Mouse (Mus musculus) stomach, embryonic 15.5 days (tissue): ENCODE measurements around the gene Mgat1. TPM values are rescaled to one million over a fixed set of nuclear protein-coding genes. Genes with fewer than 3 reads are reported as not detected.

Source experiments
- ATAC-seq: fragments of 200-750 bp; cut with Nextera tagmentation; 2 replicates; pipeline ENCODE4 v1.8.0; 2017; ENCODE audit warnings: low read depth, moderate number of reproducible peaks, moderate TSS enrichment; ENCODE audit not compliant: insufficient read depth, low FRiP score
- H3K27ac ChIP-seq: fragments of 300-500 bp; sonication (generic); 2 replicates; pipeline ENCODE4 v1.5.1; 2015; ENCODE audit warnings: mild to moderate bottlenecking, inconsistent platforms
- H3K27me3 ChIP-seq: fragments of 300-500 bp; sonication (generic); replicated peaks from 2 replicates; pipeline ENCODE4 v1.6.1; 2015; ENCODE audit warnings: inconsistent platforms
- H3K36me3 ChIP-seq: fragments of 300-500 bp; sonication (generic); 2 replicates; pipeline ENCODE4 v1.6.1; 2015; ENCODE audit warnings: inconsistent platforms
- H3K4me1 ChIP-seq: fragments of 300-500 bp; sonication (generic); 2 replicates; pipeline ENCODE4 v1.6.1; 2015; ENCODE audit warnings: inconsistent platforms
- H3K4me2 ChIP-seq: fragments of 300-500 bp; sonication (generic); 2 replicates; pipeline ENCODE4 v1.6.1; 2015; ENCODE audit warnings: mild to moderate bottlenecking, inconsistent platforms
- H3K4me3 ChIP-seq: fragments of 300-500 bp; sonication (generic); replicated peaks from 2 replicates; pipeline ENCODE4 v1.5.1; 2015; ENCODE audit warnings: inconsistent platforms
- H3K9ac ChIP-seq: fragments of 300-500 bp; sonication (generic); 2 replicates; pipeline ENCODE4 v1.6.1; 2015; ENCODE audit warnings: inconsistent platforms
- H3K9me3 ChIP-seq: fragments of 300-500 bp; sonication (generic); 2 replicates; pipeline ENCODE4 v1.6.1; 2016; ENCODE audit warnings: inconsistent platforms
- WGBS: fragments of 180-500 bp; shearing (Covaris S2); methylation state at CpG from one replicate; pipeline ENCODE4 v1.1.7; 2015; 5-methylcytosine and 5-hydroxymethylcytosine counted together
- polyA plus RNA-seq: library from polyadenylated mRNA; unstranded; fragments of >200 nt; fragmentation: Nextera tagmentation; extraction: Ambion mirVana; gene quantifications from 2 replicates; pipeline ENCODE4 v1.2.1, GENCODE M21; 2015

Mgat1 gene
- polyA plus RNA-seq, 1 experiment from 2014 or later = 59.3 TPM

DNA sequence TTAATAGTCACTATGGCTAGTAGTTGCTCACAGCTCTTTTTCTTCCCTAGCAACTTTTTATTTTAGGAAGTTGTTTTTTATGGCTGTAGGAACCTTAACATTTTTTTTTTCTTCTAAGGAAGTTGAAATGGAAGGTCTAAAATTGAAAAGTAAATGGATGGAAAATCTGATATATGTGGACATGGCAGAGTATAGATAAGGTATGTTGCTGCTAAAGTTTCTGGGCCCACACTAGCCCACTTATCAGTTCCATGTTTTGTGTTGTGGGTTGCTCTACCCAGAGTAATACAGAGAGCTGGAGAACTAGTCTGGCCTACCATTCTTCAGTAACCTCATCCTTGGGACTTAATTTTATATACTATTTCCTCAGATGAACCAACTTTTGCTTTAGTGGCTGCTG lies 31.4 kb upstream of the Mgat1 start:
- no peaks in the 10 kb centered on the region for H3K9me3 ChIP-seq
- no peak overlapping the region for H3K4me2 ChIP-seq
- no peak for ATAC-seq
- no peaks in the 10 kb centered on the region for H3K27me3 ChIP-seq
- H3K4me3 ChIP-seq = no peak overlapping the region
- H3K9ac ChIP-seq = no peak overlapping the region
- peaks cover 27% of the 10 kb centered on the region for H3K36me3 ChIP-seq
- H3K4me1 ChIP-seq = no peaks in the 10 kb centered on the region
- no peak overlapping the region for H3K27ac ChIP-seq

DNA sequence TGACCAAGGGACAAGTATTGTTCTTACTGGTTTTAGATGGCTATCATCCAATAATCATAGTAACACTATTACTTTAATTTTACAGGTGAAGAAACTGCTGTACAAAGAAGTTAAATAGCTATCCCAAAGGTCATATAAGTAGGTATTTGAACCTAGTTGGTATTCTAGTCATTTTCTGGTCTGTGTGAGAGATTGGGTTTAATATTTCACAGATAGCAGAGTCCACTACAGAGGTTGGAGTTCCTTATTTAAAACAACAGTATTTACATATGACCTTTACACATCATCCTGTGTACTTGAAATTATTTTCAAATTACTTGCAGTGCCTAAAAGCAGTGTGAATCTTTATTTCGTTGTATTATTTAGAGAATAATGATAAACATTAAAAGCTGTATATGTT lies 30.5 kb upstream of the Mgat1 start:
- Histone ChIP-seq H3K4me1 (no peaks in the 10 kb centered on the region), H3K9ac (no peak overlapping the region), H3K27me3 (no peaks in the 10 kb centered on the region), H3K4me3 (no peak overlapping the region), H3K9me3 (no peaks in the 10 kb centered on the region), H3K4me2 (no peak overlapping the region), H3K36me3 (peaks cover 27% of the 10 kb centered on the region), H3K27ac (no peak overlapping the region)
- 95% methylated on average over 1 of the region's 1 CpGs for WGBS
- ATAC-seq = no peak

DNA sequence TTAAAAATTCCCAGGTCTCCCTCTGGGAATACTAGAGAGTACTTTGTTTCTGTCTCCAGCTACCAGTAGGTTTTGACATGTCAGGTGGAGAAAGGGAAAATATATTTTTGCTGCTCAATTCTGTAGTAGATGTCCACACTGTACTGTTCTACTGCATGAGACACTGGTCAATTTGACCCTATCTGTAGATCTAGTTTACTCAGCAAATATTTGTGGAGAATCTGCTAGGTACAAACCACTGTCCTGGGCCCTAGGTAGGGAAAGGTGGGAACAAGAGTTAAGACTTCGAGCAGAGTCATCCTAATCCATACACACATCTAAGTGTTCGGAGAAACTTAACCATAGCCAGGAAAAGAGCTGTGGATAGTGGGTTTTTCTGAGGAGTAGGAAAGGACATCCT lies 24.7 kb upstream of the Mgat1 start:
- Histone ChIP-seq H3K27ac (no peak overlapping the region), H3K4me1 (no peaks in the 10 kb centered on the region), H3K9ac (no peak overlapping the region), H3K27me3 (no peaks in the 10 kb centered on the region), H3K36me3 (peaks cover 23% of the 10 kb centered on the region), H3K4me3 (no peak overlapping the region), H3K4me2 (no peak overlapping the region), H3K9me3 (no peaks in the 10 kb centered on the region)
- no peak for ATAC-seq
- WGBS = 93% methylated on average over 2 of the region's 2 CpGs

DNA sequence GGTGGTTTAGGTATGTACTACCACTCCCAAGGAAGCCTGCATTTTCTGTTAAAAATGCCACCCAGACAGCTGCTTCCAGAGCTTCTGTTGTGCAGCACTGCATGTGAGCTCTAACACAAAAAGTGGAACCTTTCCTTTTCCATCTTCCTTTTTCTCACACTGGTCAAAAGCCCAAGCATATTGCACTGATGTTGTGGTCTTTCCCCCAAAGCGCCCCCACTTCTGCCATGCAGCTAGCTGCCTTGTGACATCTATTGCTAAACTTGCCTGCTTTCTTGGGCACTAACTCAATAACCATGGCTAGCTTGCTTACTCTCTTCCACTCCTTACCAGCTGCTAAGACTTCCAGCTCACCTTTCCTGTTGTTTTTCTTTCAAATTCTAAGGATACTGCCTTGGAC lies 19.5 kb upstream of the Mgat1 start:
- 73% methylated on average over 1 of the region's 1 CpGs for WGBS
- H3K4me3 ChIP-seq = no peak overlapping the region

DNA sequence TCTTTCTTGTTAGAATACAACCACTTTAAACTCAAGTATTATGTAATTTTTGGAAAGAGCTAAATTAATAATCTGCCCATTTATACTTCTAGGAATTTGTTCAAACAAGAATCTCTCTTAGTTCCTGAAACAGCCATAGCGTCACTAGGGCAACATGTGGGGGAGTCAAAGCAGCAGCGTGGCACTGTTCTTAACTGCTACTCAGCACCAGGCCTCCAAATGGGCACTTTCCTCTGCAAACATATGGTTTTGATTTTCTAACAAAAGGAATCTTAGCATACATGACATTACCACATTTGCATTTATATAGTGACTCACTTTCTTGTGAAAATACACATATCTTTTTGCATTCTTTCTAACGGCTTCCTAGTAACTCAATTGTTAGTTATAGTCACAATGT lies 11.2 kb upstream of the Mgat1 start:
- no peaks in the 10 kb centered on the region for H3K9me3 ChIP-seq
- H3K4me2 ChIP-seq = no peak overlapping the region
- no peaks in the 10 kb centered on the region for H3K27me3 ChIP-seq
- no peaks in the 10 kb centered on the region for H3K4me1 ChIP-seq
- H3K4me3 ChIP-seq = no peak overlapping the region
- no peak overlapping the region for H3K27ac ChIP-seq
- 75% methylated on average over 3 of the region's 3 CpGs for WGBS
- no peak overlapping the region for H3K9ac ChIP-seq
- no peaks in the 10 kb centered on the region for H3K36me3 ChIP-seq
- ATAC-seq = no peak

More for the DNA sequence above, 19.5 kb upstream of the Mgat1 start:
- Histone ChIP-seq H3K27ac (no peak overlapping the region), H3K36me3 (no peaks in the 10 kb centered on the region), H3K4me2 (no peak overlapping the region), H3K4me1 (no peaks in the 10 kb centered on the region), H3K9ac (no peak overlapping the region), H3K27me3 (no peaks in the 10 kb centered on the region), H3K9me3 (no peaks in the 10 kb centered on the region)
- ATAC-seq = no peak

DNA sequence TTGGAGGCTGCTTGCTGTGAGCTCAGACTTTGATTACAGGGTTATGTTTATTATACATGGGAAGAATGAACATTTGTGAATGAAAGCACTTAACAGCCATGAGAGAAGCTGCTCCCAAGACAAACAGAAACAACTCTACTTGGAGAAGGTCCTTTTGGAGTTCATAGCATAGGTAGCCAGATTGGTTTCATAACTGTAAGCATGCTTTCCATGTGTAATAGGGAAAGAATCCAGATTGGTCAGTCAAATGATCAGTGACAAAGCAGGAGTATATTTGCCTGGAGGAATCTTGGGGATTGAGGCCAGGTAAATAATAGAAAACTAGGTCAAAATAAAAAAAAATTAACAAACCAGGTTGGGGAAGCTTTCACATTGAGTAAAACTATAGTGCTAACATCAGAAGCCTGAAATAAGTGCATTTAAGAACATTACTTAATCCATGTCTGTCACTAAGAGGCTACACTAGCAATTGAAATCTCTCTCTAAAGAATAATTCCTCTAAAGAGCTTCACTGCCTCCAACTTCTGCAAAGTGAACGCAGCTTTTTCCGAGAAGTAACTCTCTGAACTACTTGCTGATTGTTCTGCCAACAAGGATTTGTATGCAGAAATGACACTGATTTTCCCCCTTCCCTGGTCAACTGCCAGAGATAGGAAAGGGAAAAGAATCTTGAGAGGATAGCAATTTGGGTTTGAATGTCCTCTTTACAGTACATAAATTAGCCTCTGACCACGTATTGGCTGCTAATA lies 8.4 kb upstream of the Mgat1 start:
- ATAC-seq = no peak
- no peaks in the 10 kb centered on the region for H3K4me1 ChIP-seq
- no peaks in the 10 kb centered on the region for H3K36me3 ChIP-seq
- H3K27me3 ChIP-seq = no peaks in the 10 kb centered on the region
- no peaks in the 10 kb centered on the region for H3K9me3 ChIP-seq
- no peak overlapping the region for H3K27ac ChIP-seq
- 61% methylated on average over 3 of the region's 3 CpGs for WGBS
- no peak overlapping the region for H3K4me3 ChIP-seq
- no peak overlapping the region for H3K4me2 ChIP-seq
- H3K9ac ChIP-seq = no peak overlapping the region

DNA sequence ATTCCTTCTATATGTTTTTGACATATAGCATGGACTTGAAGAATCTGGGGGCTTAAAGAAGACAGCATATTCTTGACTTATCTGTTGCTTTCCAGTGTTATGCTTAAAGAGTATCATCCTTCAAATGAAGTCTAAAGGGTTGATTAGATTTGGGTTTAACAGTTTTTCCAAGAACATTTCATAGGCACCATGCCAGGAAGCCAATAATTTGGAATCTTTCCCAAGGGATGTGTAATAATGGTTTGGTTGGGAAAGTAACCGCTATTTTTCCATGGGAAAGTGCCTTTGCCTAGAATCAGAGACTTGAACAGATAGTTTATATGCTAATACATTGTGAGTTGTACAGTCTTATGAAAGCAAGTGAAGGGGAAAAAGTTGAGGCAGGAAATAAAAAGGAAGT lies 7.1 kb upstream of the Mgat1 start:
- Histone ChIP-seq H3K4me3 (no peak overlapping the region), H3K9me3 (no peaks in the 10 kb centered on the region), H3K9ac (no peak overlapping the region), H3K27ac (no peak overlapping the region), H3K4me1 (no peaks in the 10 kb centered on the region), H3K36me3 (no peaks in the 10 kb centered on the region), H3K27me3 (no peaks in the 10 kb centered on the region), H3K4me2 (no peak overlapping the region)
- WGBS = 56% methylated on average over 1 of the region's 1 CpGs
- no peak for ATAC-seq

DNA sequence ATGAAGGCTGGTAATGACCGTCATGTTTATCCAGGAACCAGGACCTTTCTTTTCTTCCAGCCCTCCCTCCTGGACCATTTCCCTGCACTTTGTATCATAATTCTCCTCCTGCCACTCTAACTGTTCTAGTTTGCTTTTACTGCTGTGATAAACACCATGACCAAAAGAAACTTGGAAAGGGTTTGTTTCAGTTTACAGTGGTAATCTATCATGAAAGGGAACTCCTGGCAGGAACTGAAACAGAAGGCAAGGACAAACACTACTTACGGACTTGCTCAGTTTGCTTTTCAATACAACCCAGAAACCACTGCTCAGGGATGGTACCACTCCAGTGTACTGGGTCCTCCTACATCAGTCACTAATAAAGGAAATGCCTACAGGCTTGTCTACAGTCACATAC lies 6.5 kb upstream of the Mgat1 start:
- Histone ChIP-seq H3K4me1 (no peaks in the 10 kb centered on the region), H3K9me3 (no peaks in the 10 kb centered on the region), H3K9ac (no peak overlapping the region), H3K36me3 (no peaks in the 10 kb centered on the region), H3K27ac (no peak overlapping the region; the same call in 1 of the 2 replicates), H3K27me3 (no peaks in the 10 kb centered on the region), H3K4me3 (no peak overlapping the region), H3K4me2 (no peak overlapping the region)
- 28% methylated on average over 2 of the region's 2 CpGs for WGBS
- no peak for ATAC-seq

DNA sequence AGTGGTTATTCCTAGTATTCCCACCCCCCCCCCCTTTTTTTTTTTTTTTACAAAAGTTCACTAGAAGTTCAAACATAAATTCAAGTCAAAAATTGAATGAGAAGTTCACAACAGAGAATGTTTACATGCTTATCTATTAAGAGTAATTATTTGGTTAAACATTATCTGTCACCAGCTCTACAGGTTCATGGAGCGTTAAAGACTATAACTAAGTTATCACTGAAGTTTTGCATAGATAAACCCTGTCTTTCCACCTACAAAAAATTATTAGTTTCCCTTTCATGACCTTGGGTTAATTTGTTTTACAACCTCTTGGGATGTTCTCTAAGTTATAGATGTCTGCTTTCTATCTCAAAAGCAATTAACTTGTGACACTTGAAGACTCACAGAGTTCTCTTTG lies 3.7 kb upstream of the Mgat1 start:
- no peak overlapping the region for H3K4me3 ChIP-seq
- H3K27me3 ChIP-seq = no peaks in the 10 kb centered on the region
- peaks cover 13% of the 10 kb centered on the region for H3K4me1 ChIP-seq
- H3K36me3 ChIP-seq = no peaks in the 10 kb centered on the region
- no peaks in the 10 kb centered on the region for H3K9me3 ChIP-seq
- no peak overlapping the region for H3K4me2 ChIP-seq
- H3K9ac ChIP-seq = no peak overlapping the region
- H3K27ac ChIP-seq = no peak overlapping the region
- ATAC-seq = no peak
- 63% methylated on average over 1 of the region's 1 CpGs for WGBS

DNA sequence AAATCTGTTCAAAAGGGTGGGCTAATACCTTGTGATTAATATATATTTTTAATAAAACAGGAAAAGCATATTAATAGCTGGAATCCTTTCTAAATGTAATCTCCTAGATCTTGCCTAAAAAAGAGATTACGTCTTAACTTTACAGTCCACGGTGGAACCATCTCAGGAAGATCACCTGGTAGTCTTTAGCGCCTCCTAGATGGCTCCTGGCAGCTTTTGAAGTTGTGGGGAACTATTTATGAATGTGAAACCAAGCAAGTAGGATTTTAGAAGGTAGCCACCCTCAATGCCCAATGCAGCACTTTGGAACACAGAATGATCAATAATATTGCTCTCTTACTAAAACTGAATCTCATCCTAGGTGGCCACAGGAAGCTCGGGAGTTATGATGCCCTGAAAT lies 3.1 kb upstream of the Mgat1 start:
- no peak for ATAC-seq
- peaks cover 14% of the 10 kb centered on the region for H3K4me1 ChIP-seq
- 78% methylated on average over 4 of the region's 4 CpGs for WGBS

DNA sequence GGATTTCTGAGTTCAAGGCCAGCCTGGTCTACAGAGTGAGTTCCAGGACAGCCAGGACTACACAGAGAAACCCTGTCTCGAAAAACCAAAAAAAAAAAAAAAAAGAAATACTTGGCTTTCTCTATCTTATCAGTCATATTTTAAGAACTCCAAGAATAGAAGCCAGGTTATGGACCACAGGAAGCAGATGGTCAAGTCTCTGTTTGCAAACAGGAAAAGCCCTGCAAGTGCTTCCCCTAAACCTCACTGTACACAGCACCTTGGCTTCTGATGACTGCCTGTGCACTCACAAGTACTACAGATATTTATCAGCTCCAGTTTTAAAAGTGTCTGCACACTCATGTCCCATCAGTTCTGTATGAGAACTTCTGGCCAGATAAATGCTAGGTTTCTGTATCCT lies 2.5 kb upstream of the Mgat1 start:
- WGBS = 62% methylated on average over 1 of the region's 1 CpGs
- Histone ChIP-seq H3K9ac (no peak overlapping the region), H3K4me3 (no peak overlapping the region), H3K27me3 (no peaks in the 10 kb centered on the region), H3K27ac (no peak overlapping the region), H3K4me2 (no peak overlapping the region), H3K36me3 (no peaks in the 10 kb centered on the region), H3K4me1 (peaks cover 14% of the 10 kb centered on the region), H3K9me3 (no peaks in the 10 kb centered on the region)
- no peak for ATAC-seq

More for the DNA sequence above, 3.1 kb upstream of the Mgat1 start:
- no peaks in the 10 kb centered on the region for H3K9me3 ChIP-seq
- no peak overlapping the region for H3K4me3 ChIP-seq
- no peaks in the 10 kb centered on the region for H3K27me3 ChIP-seq
- H3K9ac ChIP-seq = no peak overlapping the region
- no peak overlapping the region for H3K4me2 ChIP-seq
- no peaks in the 10 kb centered on the region for H3K36me3 ChIP-seq
- no peak overlapping the region for H3K27ac ChIP-seq

DNA sequence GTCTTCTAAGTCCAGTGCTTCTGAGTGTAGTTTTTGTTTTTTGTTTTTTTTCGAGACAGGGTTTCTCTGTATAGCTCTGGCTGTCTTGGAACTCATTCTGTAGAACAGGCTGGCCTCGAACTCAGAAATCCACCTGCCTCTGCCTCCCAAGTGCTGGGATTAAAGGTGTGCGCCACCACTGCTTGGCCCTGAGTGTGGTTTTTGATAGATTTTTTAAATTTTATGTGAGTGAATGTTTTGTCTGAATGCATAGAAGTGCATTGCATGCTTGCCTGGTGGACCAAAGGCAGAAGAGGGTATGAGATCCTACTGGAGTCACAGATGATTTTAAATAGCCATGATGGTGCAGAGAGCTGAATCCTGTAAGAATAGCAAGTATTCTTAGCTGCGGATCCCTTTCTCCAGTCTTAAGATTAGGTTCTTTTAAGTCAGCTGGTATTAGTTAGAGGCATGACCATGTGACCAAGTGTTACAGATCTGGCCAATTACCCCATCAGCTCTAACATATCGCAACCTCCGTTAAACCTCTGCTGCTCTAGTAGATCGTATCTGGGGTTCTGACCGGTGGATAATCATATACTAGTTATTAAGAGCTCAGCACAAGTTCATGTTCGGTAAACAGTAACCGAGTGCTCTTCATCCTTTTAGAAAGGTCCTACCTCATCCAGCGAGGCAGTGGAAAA lies 906 bp upstream of the Mgat1 start:
- no peaks in the 10 kb centered on the region for H3K9me3 ChIP-seq
- no peak overlapping the region for H3K9ac ChIP-seq
- 22% methylated on average over 11 of the region's 11 CpGs for WGBS
- H3K36me3 ChIP-seq = no peaks in the 10 kb centered on the region
- peaks cover 29% of the 10 kb centered on the region for H3K4me1 ChIP-seq
- H3K4me3 ChIP-seq = peak overlapping the region; percentile 61
- ATAC-seq = no peak
- peak overlapping the region; percentile 96 for H3K27ac ChIP-seq
- peak overlapping the region; percentile 70 for H3K4me2 ChIP-seq
- no peaks in the 10 kb centered on the region for H3K27me3 ChIP-seq
